Mouse (Mus musculus) cerebellum, adult 8-10 months (tissue): ENCODE measurements around the gene Snx13.

Experiments used
- DNase-seq: peaks from one replicate; pipeline ENCODE4 v3.0.0; 2022

Snx13 gene

DNA sequence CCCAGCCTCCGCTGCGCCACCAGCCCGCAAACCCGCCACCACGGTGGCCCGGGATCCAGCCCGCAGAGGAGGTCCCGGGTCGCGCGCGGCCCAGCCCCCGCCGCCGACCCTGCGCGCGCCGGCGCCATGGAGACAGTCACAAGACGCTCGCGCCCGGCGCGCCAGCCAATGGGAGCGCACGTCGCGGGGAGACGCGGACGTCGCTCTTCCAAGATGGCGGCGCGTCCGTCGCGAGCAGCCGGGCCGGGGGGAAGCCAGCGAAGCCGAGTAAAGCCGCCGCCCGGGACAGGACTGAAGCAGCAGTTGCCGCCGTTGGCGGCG is at the start of gene Snx13:
Gene Snx13 (plus strand): TSS at position 188 of the 321 bp plus-strand sequence.
- DNase-seq = peak; percentile 90

- no peak for DNase-seq
Measured at GRCm38 (mm10) chr12:34997597-34998182, 49.3 kb upstream of the Snx13 start.

- DNase-seq = no peak
Measured at GRCm38 (mm10) chr12:34998778-34999467, 48.1 kb upstream of the Snx13 start.

GRCm38 (mm10) chr12:35000323-35000722 is 46.7 kb upstream of the Snx13 start:
- no peak for DNase-seq

DNA sequence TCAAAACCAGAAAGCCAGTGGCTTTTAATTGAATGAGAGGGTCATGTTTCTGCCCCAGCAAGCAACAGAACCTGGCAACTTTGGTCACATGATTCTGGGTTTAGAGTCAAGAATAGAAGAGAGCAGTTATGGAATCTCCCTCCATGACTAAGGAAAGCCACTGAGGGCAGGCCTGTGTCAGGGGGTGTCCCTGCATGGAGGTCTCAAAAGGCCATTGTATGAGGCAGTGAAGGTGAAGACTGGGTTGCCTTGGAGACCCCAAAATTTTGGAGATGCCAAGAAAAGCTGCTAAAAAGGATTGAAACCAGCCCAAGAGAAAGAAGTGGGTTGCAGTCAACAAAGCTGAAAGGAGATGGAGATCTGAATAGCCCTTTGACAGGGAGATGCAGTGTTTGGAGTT is 41.2 kb upstream of the Snx13 start:
- no peak for DNase-seq

DNA sequence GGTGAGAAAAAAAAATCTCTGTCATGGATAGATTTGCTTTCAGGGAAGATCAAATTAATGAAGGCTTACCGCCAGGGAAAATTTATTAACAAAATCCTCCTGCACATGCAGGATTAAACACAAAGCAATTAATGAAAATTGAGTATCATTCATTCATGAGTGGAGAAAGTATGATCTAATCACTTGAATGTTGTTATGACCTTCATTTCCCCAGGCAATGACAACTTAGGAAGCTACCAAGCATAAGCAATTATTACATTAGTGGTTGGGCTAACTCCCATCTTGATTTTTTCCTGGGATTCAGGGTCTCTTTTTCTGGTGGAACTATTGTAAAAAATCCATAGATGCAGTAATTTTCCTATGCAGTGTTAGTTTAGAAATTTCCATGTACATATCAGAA is 39.1 kb upstream of the Snx13 start:
- DNase-seq = no peak

DNA sequence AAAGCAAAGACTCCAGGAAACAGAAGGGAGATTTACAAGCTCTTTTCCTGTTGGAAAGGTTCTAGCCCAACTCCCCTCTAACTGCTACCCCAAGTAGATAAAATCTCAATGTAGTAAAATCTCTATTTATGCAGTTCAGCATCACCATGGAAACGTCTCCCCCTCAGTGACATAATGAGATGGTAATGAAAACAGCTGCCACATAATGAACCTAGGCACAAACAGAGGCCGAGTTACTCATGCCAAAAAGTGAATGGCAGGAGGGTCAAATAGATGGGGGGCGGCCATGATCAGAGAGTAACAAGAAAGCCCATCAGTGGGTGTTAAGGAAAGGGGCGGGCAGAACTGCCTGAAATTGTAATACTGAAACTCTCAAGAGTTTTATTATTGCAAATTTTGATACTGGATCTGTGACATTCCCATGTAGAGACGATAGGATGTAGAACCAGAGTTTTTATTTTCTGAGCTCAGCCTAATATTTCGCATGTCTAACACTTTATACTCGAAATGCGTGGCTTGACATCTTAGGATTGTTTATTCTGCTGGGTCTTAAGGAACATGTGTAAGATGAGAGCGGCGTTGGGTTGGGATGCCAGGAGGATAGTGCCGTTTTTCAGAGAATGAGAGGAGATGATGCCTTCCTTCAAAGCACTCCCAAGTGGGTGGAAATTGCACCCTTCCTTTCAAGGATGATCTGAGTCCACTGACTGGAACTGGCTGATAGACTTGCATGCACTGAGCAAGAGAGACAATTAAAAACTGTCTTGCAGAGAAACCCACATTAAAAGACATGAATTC is 38.4 kb upstream of the Snx13 start:
- DNase-seq = no peak

GRCm38 (mm10) chr12:35011462-35011861 is 35.5 kb upstream of the Snx13 start:
- DNase-seq = no peak

DNA sequence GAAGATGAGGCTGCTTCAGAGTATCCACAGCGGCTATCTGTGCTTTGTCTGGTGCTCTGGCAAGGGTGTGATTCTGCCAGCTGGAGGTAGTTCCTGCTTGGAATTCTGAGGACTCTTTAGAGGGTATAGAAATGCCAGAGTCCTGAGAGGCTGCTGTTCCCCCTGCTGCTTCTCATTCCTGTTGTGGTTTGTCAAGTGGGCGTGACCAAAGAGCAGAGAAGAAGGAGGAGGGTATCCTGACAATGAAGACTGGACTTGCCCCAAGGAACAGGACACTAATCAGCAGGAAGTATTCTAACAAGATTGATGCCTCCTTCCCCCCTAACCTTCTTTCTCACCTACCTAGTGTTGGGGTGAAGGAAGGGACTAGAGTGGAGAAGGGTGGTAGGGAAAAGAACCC is 33.0 kb upstream of the Snx13 start:
- no peak for DNase-seq

DNA sequence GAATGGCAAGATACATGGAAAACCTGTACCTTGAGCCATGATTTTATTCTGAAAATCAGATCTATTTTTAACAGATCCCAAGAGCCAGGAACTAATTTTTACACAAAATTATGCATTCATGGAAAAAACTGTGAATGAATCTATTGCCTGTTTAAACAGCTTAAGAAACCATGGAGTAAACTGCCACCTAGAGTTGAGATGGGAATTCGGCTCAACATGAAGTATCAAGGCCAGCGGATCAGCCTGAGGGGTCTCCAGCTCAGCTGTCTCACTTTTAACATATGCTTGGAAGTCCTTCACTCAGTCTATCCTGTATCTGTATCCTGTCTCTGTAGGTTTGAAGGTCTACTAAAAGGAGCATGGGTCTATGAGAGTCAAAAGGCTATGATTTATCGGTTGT is 30.9 kb upstream of the Snx13 start:
- DNase-seq = no peak

- DNase-seq = no peak
Measured at GRCm38 (mm10) chr12:35016481-35017250, 30.3 kb upstream of the Snx13 start.

GRCm38 (mm10) chr12:35018679-35019237 is 28.2 kb upstream of the Snx13 start:
- DNase-seq = no peak

DNA sequence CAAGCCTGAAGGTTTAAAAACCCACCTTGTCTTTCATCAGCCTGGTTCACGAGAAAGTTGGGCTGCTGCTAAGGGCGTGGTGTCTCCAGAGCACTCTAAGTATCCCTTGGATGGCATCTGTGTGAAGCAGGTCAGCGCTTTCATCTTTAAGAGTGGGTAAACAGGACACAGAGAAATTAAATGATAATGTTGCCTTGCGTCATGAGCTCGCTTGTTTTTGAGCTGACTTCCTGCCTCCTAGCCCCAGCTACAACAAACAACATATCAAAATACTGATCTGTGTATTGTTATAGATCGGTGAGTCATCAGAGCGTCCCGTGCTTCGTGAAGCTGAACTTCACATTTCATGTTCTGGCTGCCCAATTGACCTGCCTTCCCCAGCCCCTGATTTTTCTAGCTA is 25.7 kb upstream of the Snx13 start:
- DNase-seq = no peak

GRCm38 (mm10) chr12:35022066-35022465 is 24.9 kb upstream of the Snx13 start:
- no peak for DNase-seq

DNA sequence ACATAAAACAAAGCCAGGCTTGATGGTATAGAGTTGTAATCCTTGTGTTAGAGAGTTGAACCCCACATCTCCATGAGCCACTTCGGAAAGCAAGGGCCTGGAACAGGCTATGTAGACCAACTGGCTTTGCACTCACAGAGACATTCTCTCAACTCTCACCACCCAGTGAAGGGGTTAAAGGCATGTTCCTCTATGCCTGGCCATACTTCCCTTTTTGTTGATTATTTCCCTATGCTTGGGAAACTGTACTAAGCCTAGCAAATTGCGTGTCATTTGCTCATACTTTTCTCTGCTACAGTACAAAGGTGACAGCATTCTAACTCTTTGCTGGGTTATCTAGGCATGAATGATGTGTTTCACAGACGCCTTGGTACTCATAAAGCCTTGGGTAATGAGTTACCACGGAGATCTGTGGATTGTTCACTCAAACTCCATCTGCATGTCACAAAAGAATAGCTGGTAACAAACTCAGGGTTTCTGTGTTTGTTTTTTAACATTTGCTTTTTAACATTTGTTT is 21.0 kb upstream of the Snx13 start:
- no peak for DNase-seq

- no peak for DNase-seq
Measured at GRCm38 (mm10) chr12:35027533-35027932, 19.5 kb upstream of the Snx13 start.

DNA sequence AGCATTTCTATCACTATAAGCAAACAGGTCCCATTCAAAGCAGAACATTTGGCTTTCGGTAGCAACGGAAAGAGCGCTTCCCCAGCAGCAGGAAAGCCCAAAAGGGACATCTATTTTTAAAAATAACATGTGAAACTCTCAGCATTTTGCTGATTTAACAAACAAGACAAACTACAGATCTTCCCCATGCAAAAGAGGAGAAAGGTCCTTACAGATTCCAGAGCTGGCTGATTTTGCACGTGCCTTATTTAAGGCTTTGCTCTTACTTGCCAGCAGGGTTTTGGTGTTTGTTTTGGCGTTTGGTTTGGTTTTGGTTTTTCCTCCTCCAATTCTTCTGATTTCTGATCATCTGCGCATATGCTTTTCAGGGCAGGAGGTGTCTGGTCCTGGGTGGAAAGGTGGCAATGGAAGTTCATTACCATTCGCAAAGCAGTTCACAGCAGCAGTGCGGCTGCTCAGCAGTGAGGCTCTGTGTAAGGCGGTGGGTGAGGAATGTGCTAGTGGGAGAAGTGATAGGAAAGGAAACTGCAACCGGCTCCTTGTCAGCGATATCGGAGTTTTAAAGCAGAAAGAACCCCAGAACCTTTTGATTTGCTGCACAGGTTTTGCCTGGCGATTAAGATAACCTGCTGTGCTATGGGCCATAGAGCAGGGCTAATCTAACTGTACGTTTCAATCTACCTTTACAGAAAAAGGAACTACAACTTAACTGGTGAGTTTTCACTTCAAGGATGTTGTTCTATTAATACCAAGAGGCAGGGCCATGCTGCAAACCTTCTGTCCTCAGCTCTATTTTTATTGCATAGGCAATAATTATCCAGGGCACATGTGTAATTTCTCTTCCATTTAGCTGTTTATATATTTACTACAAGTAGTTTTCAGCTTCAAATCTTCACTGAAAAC is 8.1 kb upstream of the Snx13 start:
- DNase-seq = no peak

- no peak for DNase-seq
Measured at GRCm38 (mm10) chr12:35039571-35039936, 7.4 kb upstream of the Snx13 start.

DNA sequence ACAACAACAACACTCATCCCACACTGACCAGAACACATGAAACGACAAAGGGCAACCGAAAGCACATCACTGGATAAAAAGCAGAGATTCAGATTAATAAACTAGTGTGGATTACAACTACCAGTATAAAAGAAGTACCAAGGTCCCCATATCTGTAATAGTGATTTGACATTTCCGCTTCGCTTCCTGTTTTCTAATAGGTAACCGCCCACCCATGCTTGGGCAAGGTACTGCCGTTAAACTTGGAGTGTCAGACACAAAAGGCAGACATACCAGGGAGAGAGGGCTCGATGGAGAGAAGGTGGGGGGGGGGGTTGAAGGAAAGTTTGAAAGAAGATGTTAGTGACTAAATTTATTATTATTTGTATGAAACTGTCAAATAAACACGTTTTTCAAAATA is 5.0 kb upstream of the Snx13 start:
- DNase-seq = no peak

- no peak for DNase-seq
Measured at GRCm38 (mm10) chr12:35046310-35046998, 532 bp upstream of the Snx13 start.
